Mouse (Mus musculus): Measurements from ENCODE around the gene Mob3a. TPM values are rescaled to one million over a fixed set of nuclear protein-coding genes. Genes with fewer than 3 reads are reported as not detected.

Gene Mob3a
- total RNA-seq, 2 experiments from 2014 or later: 4.9 to 5.5 TPM

- intact Hi-C loops (cut with DNase I): no loop called here
- Histone ChIP-seq H3K27ac (no peak overlapping the region), H3K4me3 (no peak overlapping the region)
- no peak for TF ChIP-seq CTCF (IDR thresholded peaks at IDR 0.05)
- no peak for DNase-seq
These were observed 25.8 kb upstream of the Mob3a start for GRCm38 (mm10) chr10:80727369-80728127.

- no peak for DNase-seq
- Histone ChIP-seq H3K4me3 (no peak overlapping the region), H3K27ac (no peak overlapping the region)
- intact Hi-C loops (cut with DNase I): no loop called here
- no peak for TF ChIP-seq CTCF (IDR thresholded peaks at IDR 0.05)
These were observed 15.5 kb upstream of the Mob3a start for GRCm38 (mm10) chr10:80717281-80717680.

- no peak for DNase-seq
- intact Hi-C loops (cut with DNase I): no loop called here
- Histone ChIP-seq H3K4me3 (no peak overlapping the region), H3K27ac (no peak overlapping the region)
- TF ChIP-seq CTCF (IDR thresholded peaks at IDR 0.05): no peak
These were observed 9.1 kb upstream of the Mob3a start for GRCm38 (mm10) chr10:80710834-80711233.

- no peak overlapping the region for H3K27ac ChIP-seq
- no peak overlapping the region for H3K4me3 ChIP-seq
- intact Hi-C loops (cut with DNase I): loop anchor here (10.0 kb wide), 1 partner anchor 301 kb away; the partner anchor contains the start of gene Uqcr11
- TF ChIP-seq CTCF (IDR thresholded peaks at IDR 0.05): no peak
- no peak for DNase-seq
These were observed 3.7 kb upstream of the Mob3a start for GRCm38 (mm10) chr10:80705479-80705878.

- intact Hi-C loops (cut with DNase I): loop anchor here (10.0 kb wide), 1 partner anchor 300 kb away; the partner anchor contains the start of gene Uqcr11
- no peak for TF ChIP-seq CTCF (IDR thresholded peaks at IDR 0.05)
- Histone ChIP-seq H3K4me3 (no peak overlapping the region), H3K27ac (0 out of 2 replicates have a peak overlapping the region, but pooled peaks have one; percentile 20)
- no peak for DNase-seq
These were observed 3.3 kb upstream of the Mob3a start for GRCm38 (mm10) chr10:80705033-80705432.

GRCm38 (mm10) chr10:80704418-80704817, 2.6 kb upstream of the Mob3a start:
- Histone ChIP-seq H3K4me3 (no peak overlapping the region), H3K27ac (0 out of 2 replicates have a peak overlapping the region, but pooled peaks have one; percentile 20)
- no peak for TF ChIP-seq CTCF (IDR thresholded peaks at IDR 0.05)
- no peak for DNase-seq
- intact Hi-C loops (cut with DNase I): loop anchor here (10.0 kb wide), 1 partner anchor 300 kb away; the partner anchor contains the start of gene Uqcr11

- no peak for TF ChIP-seq CTCF (IDR thresholded peaks at IDR 0.05)
- intact Hi-C loops (cut with DNase I): loop anchor here (10.0 kb wide), 1 partner anchor 299 kb away; the partner anchor contains the start of gene Uqcr11
These were observed 1.9 kb upstream of the Mob3a start for GRCm38 (mm10) chr10:80703643-80704042.

GRCm38 (mm10) chr10:80702536-80703390, 986 bp upstream of the Mob3a start:
- Histone ChIP-seq H3K4me3 (peak overlapping the region; percentile 85), H3K27ac (peak overlapping the region; percentile 94)
- TF ChIP-seq CTCF (IDR thresholded peaks at IDR 0.05): no peak
- DNase-seq: peak; percentile 98
- intact Hi-C loops (cut with DNase I): loop anchor here (10.0 kb wide), 1 partner anchor 298 kb away; the partner anchor contains the start of gene Uqcr11

More at GRCm38 (mm10) chr10:80703643-80704042, 1.9 kb upstream of the Mob3a start:
- DNase-seq: no peak
- peak overlapping the region; percentile 94 for H3K27ac ChIP-seq
- peak overlapping the region; percentile 85 for H3K4me3 ChIP-seq

GRCm38 (mm10) chr10:80700732-80701131, 1.0 kb downstream of the Mob3a start:
- intact Hi-C loops (cut with DNase I): loop anchor here (2.0 to 10.0 kb wide), 2 partner anchors 20 to 296 kb away; partner anchors contain the start of gene Uqcr11
- TF ChIP-seq CTCF (IDR thresholded peaks at IDR 0.05): no peak
- H3K4me3 ChIP-seq: peak overlapping the region; percentile 85
- DNase-seq: no peak
- H3K27ac ChIP-seq: peak overlapping the region; percentile 94

- TF ChIP-seq CTCF (IDR thresholded peaks at IDR 0.05): no peak
- DNase-seq: no peak
- intact Hi-C loops (cut with DNase I): loop anchor here (2.0 to 10.0 kb wide), 2 partner anchors 19 to 295 kb away; partner anchors contain the start of gene Uqcr11
- Histone ChIP-seq H3K27ac (0 out of 2 replicates have a peak overlapping the region, but pooled peaks have one; percentile 94), H3K4me3 (peak overlapping the region; percentile 85)
These were observed 1.7 kb downstream of the Mob3a start for GRCm38 (mm10) chr10:80700038-80700504.

- intact Hi-C loops (cut with DNase I): no loop called here
- no peak for TF ChIP-seq CTCF (IDR thresholded peaks at IDR 0.05)
- no peak for DNase-seq
- no peak overlapping the region for H3K4me3 ChIP-seq
- no peak overlapping the region for H3K27ac ChIP-seq
These were observed 3.2 kb downstream of the Mob3a start for GRCm38 (mm10) chr10:80698605-80699004.

GRCm38 (mm10) chr10:80697812-80698211, 4.0 kb downstream of the Mob3a start:
- no peak for TF ChIP-seq CTCF (IDR thresholded peaks at IDR 0.05)
- no peak overlapping the region for H3K4me3 ChIP-seq
- DNase-seq: no peak
- intact Hi-C loops (cut with DNase I): no loop called here
- no peak overlapping the region; the same call in 1 of the 2 replicates for H3K27ac ChIP-seq

Measured in gastrocnemius, adult 2 months (tissue).